Mouse (Mus musculus) heart, embryonic 12.5 days (tissue): ENCODE results near the gene Dcaf11. TPM values are rescaled to one million over a fixed set of nuclear protein-coding genes. Genes with fewer than 3 reads are reported as not detected.

Experiments
- ATAC-seq: fragments of 200-750 bp; cut with Nextera tagmentation; 2 replicates; pipeline ENCODE4 v1.8.0; 2017; ENCODE audit warnings: moderate TSS enrichment, moderate library complexity; ENCODE audit not compliant: insufficient number of reproducible peaks, low FRiP score
- H3K27ac ChIP-seq: fragments of 300-500 bp; sonication (generic); 2 replicates; pipeline ENCODE4 v1.5.1; 2016; ENCODE audit warnings: mild to moderate bottlenecking, moderate library complexity; ENCODE audit not compliant: poor library complexity, severe bottlenecking
- H3K27me3 ChIP-seq: fragments of 300-500 bp; sonication (generic); replicated peaks from 2 replicates; pipeline ENCODE4 v1.6.1; 2016; ENCODE audit warnings: mild to moderate bottlenecking, moderate library complexity
- H3K36me3 ChIP-seq: fragments of 300-500 bp; sonication (generic); 2 replicates; pipeline ENCODE4 v1.6.1; 2016; ENCODE audit warnings: mild to moderate bottlenecking, moderate library complexity
- H3K4me1 ChIP-seq: fragments of 300-500 bp; sonication (generic); replicated peaks from 2 replicates; pipeline ENCODE4 v1.6.1; 2016; ENCODE audit warnings: mild to moderate bottlenecking
- H3K4me2 ChIP-seq: fragments of 300-500 bp; sonication (generic); 2 replicates; pipeline ENCODE4 v1.6.1; 2016; ENCODE audit warnings: mild to moderate bottlenecking, moderate library complexity
- H3K4me3 ChIP-seq: fragments of 300-500 bp; sonication (generic); 2 replicates; pipeline ENCODE4 v1.5.1; 2016; ENCODE audit warnings: mild to moderate bottlenecking
- H3K9ac ChIP-seq: fragments of 300-500 bp; sonication (generic); 2 replicates; pipeline ENCODE4 v1.6.1; 2016; ENCODE audit warnings: mild to moderate bottlenecking, moderate library complexity
- H3K9me3 ChIP-seq: fragments of 300-500 bp; sonication (generic); replicated peaks from 2 replicates; pipeline ENCODE4 v1.6.1; 2016; ENCODE audit warnings: mild to moderate bottlenecking, moderate library complexity
- WGBS: fragments of 180-500 bp; shearing (Covaris S2); methylation state at CpG from one replicate; pipeline ENCODE4 v1.1.7; 2016; 5-methylcytosine and 5-hydroxymethylcytosine counted together
- polyA plus RNA-seq: library from polyadenylated mRNA; unstranded; fragments of >200 nt; fragmentation: Nextera tagmentation; extraction: Ambion mirVana; gene quantifications from 2 replicates; pipeline ENCODE4 v1.2.1, GENCODE M21; 2016

Gene Dcaf11
- polyA plus RNA-seq, 1 experiment from 2014 or later, result 78.7 TPM

GRCm38 (mm10) chr14:55527940-55528339 is 31.9 kb upstream of the Dcaf11 start:
- 22% methylated on average over 3 of the region's 3 CpGs for WGBS
- H3K36me3 ChIP-seq, result no peaks in the 10 kb centered on the region
- H3K27ac ChIP-seq, result no peak overlapping the region
- H3K9ac ChIP-seq, result no peak overlapping the region
- no peaks in the 10 kb centered on the region for H3K9me3 ChIP-seq
- ATAC-seq, result no peak
- no peak overlapping the region for H3K4me3 ChIP-seq
- H3K4me1 ChIP-seq, result peaks cover 12% of the 10 kb centered on the region
- H3K27me3 ChIP-seq, result peaks cover 39% of the 10 kb centered on the region
- H3K4me2 ChIP-seq, result no peak overlapping the region

DNA sequence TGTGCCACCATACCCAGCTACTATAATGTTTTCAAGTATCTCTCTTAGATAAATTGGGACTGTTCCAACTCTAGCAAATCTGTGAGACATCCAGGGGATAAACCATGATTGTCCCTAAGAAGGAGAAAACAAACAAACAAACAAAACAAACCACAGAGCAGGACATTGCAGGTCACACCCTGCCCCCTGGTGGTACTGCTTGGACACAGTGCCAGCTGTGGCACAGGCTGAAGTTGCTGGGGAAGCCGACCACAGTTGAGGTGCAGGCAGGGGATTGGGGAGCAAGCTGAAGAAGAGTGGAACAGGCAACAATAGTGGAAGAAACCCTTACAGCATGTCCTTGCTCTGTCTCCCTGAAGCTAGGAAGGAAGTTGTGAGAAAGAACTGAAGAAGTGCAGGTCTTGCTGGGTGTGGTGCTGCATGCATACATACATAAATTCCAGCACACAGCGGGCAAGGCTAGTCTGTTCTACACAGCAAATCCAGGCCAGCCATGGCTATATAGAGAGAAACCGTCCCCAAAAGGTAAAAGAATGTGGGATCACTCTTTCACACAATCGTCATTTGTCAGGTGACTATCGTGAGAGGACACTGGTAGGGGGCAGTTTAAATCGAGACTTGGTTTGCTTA is 23.6 kb upstream of the Dcaf11 start:
- ATAC-seq, result no peak
- Histone ChIP-seq H3K36me3 (no peaks in the 10 kb centered on the region), H3K27ac (no peak overlapping the region), H3K27me3 (no peaks in the 10 kb centered on the region), H3K4me1 (peaks cover 11% of the 10 kb centered on the region), H3K9ac (no peak overlapping the region), H3K4me2 (no peak overlapping the region), H3K9me3 (no peaks in the 10 kb centered on the region), H3K4me3 (no peak overlapping the region)
- WGBS, result 36% methylated on average over 6 of the region's 6 CpGs

- peak within 1 kb of the TSS; percentile 68 for H3K4me3 ChIP-seq
- WGBS, result under 1% methylated on average over 32 of the region's 32 CpGs
- H3K27ac ChIP-seq, result peak within 1 kb of the TSS; percentile 88
- peak; percentile 94 for ATAC-seq
- peaks cover 17% of the 10 kb centered on the region for H3K4me1 ChIP-seq
- peak within 1 kb of the TSS; percentile 77 for H3K9ac ChIP-seq
- no peaks in the 10 kb centered on the region for H3K27me3 ChIP-seq
- peaks cover 30% of the 10 kb centered on the region for H3K36me3 ChIP-seq
- peak within 1 kb of the TSS; percentile 84 for H3K4me2 ChIP-seq
- no peaks in the 10 kb centered on the region for H3K9me3 ChIP-seq
Measured at GRCm38 (mm10) chr14:55540067-55540786, 19.6 kb upstream of the Dcaf11 start, which contains the start of gene Pck2. Gene Pck2, plus strand, starts transcription at chr14:55540266.

DNA sequence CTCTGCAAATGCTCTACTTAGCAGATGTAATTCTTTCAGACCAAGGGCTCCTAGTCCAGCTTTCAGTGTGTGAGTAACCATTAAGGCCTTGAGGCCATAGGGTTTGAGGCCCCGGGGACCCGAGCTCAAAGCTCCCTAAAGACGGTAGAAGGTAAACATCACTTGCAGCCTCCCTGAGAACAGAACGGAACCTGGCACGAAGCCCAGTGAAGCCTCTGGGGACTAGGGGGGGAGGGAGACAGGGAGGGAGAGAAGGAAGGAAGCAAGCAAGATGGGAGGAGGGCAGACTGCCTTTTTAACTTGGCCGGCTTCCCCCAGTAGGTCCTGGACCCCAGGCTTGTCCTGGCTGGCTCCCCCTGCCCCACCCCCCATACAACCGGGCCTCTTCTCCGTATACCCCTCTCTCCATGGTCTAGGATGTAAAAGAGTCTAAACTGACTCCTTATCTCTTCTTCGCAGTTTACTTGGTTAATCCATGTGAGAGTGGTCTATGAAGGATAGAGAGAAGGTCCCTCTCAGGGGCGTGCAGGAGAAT is 19.0 kb upstream of the Dcaf11 start:
- Histone ChIP-seq H3K4me2 (peak overlapping the region; percentile 84), H3K27me3 (no peaks in the 10 kb centered on the region), H3K4me3 (peak overlapping the region; percentile 68), H3K36me3 (peaks cover 35% of the 10 kb centered on the region), H3K9me3 (no peaks in the 10 kb centered on the region), H3K4me1 (peaks cover 17% of the 10 kb centered on the region), H3K27ac (peak overlapping the region; percentile 88), H3K9ac (peak overlapping the region; percentile 77)
- peak; percentile 63 for ATAC-seq
- 4% methylated on average over 10 of the region's 10 CpGs for WGBS

- Histone ChIP-seq H3K27me3 (no peaks in the 10 kb centered on the region), H3K36me3 (peaks cover 48% of the 10 kb centered on the region), H3K4me3 (no peak overlapping the region), H3K9ac (no peak overlapping the region), H3K9me3 (no peaks in the 10 kb centered on the region), H3K27ac (no peak overlapping the region), H3K4me1 (peaks cover 17% of the 10 kb centered on the region), H3K4me2 (no peak overlapping the region)
- 93% methylated on average over 12 of the region's 12 CpGs for WGBS
- ATAC-seq, result no peak
Measured at GRCm38 (mm10) chr14:55542268-55542667, 17.5 kb upstream of the Dcaf11 start.

GRCm38 (mm10) chr14:55544334-55544733 is 15.5 kb upstream of the Dcaf11 start:
- H3K36me3 ChIP-seq, result peaks cover 68% of the 10 kb centered on the region
- H3K4me3 ChIP-seq, result no peak overlapping the region
- H3K9ac ChIP-seq, result no peak overlapping the region
- no peak overlapping the region for H3K27ac ChIP-seq
- H3K4me2 ChIP-seq, result no peak overlapping the region
- peaks cover 17% of the 10 kb centered on the region for H3K4me1 ChIP-seq
- no peaks in the 10 kb centered on the region for H3K27me3 ChIP-seq
- WGBS, result 83% methylated on average over 9 of the region's 9 CpGs
- no peaks in the 10 kb centered on the region for H3K9me3 ChIP-seq
- ATAC-seq, result no peak

GRCm38 (mm10) chr14:55550191-55550590 is 9.6 kb upstream of the Dcaf11 start:
- Histone ChIP-seq H3K4me2 (no peak overlapping the region), H3K36me3 (peaks cover 49% of the 10 kb centered on the region)
- WGBS, result 84% methylated on average over 6 of the region's 6 CpGs

GRCm38 (mm10) chr14:55551347-55551746 is 8.5 kb upstream of the Dcaf11 start:
- no peak for ATAC-seq
- no peaks in the 10 kb centered on the region for H3K9me3 ChIP-seq
- H3K4me3 ChIP-seq, result no peak overlapping the region
- H3K27me3 ChIP-seq, result no peaks in the 10 kb centered on the region
- peaks cover 38% of the 10 kb centered on the region for H3K36me3 ChIP-seq
- no peak overlapping the region for H3K4me2 ChIP-seq
- WGBS, result 66% methylated on average over 5 of the region's 5 CpGs
- H3K27ac ChIP-seq, result no peak overlapping the region
- no peak overlapping the region for H3K9ac ChIP-seq
- no peaks in the 10 kb centered on the region for H3K4me1 ChIP-seq

More at GRCm38 (mm10) chr14:55550191-55550590, 9.6 kb upstream of the Dcaf11 start:
- no peaks in the 10 kb centered on the region for H3K4me1 ChIP-seq
- no peak overlapping the region for H3K27ac ChIP-seq
- no peaks in the 10 kb centered on the region for H3K27me3 ChIP-seq
- no peak overlapping the region for H3K4me3 ChIP-seq
- H3K9me3 ChIP-seq, result no peaks in the 10 kb centered on the region
- H3K9ac ChIP-seq, result no peak overlapping the region
- no peak for ATAC-seq

DNA sequence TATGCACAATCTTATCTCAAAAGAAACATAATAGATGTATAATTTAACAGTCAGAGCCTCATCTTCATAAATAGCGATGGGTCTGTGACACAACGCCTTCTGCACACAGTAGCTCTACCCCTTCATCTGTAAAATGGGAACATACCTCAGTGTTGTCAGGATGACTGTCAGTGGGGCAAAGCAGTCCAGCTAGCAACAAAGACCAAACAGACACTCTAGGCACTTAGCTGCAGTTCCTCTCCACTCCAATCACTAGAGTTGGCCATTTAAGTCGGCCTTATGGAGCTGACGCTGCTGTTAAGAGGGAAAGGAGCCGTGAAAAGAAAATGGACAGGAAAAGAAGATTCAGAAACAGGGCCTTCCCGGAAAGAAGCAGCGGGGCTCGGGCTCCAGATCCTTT is 8.0 kb upstream of the Dcaf11 start:
- H3K27ac ChIP-seq, result no peak overlapping the region
- no peaks in the 10 kb centered on the region for H3K27me3 ChIP-seq
- H3K4me3 ChIP-seq, result no peak overlapping the region
- WGBS, result 89% methylated on average over 8 of the region's 8 CpGs
- peaks cover 35% of the 10 kb centered on the region for H3K36me3 ChIP-seq
- no peak overlapping the region for H3K4me2 ChIP-seq
- no peak overlapping the region for H3K9ac ChIP-seq
- no peak for ATAC-seq
- H3K4me1 ChIP-seq, result peaks cover 2% of the 10 kb centered on the region; the same call in 1 of the 2 replicates
- no peaks in the 10 kb centered on the region for H3K9me3 ChIP-seq

DNA sequence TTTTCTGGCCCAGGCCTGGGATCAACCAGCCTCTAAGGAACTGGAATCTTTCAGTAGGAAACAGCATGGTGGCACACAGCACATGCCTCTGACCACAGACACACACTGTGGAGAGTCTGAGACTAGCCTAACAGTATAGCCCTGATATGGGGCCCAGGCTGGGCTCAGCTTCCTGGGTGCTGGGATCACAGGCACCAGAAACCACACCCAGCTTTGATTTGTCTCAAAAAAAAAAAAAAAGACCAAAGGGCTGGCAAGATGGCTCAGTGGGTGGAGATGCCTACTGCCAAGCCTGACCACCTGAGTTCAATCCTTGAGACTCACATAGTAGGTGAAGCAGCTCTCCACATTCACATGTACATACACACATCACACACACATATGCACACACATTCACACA is 5.2 kb upstream of the Dcaf11 start:
- Histone ChIP-seq H3K27ac (no peak overlapping the region), H3K4me2 (no peak overlapping the region), H3K4me3 (no peak overlapping the region), H3K9ac (no peak overlapping the region), H3K9me3 (no peaks in the 10 kb centered on the region), H3K27me3 (no peaks in the 10 kb centered on the region), H3K4me1 (peaks cover 6% of the 10 kb centered on the region; the same call in 1 of the 2 replicates), H3K36me3 (peaks cover 7% of the 10 kb centered on the region)
- ATAC-seq, result no peak

DNA sequence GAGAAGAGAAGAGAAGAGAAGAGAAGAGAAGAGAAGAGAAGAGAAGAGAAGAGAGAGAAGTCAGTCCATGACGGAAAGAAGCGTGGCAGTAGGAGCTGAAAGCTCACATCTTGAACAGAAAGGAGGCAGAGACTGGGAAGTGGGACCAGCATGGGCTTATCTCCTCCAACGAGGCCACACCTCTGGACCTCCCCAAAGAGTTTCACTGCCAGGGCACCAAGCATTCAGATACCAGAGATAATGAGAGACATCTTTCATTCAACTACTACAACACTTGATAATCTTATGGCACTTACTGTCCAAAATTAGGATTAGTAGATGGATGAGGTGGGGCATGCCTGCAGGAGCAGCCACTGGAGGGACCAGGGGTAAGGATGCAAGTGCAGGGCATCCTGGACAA is 4.0 kb upstream of the Dcaf11 start:
- H3K27ac ChIP-seq, result no peak overlapping the region
- WGBS, result 58% methylated on average over 3 of the region's 3 CpGs
- no peak for ATAC-seq
- H3K27me3 ChIP-seq, result no peaks in the 10 kb centered on the region
- H3K9me3 ChIP-seq, result no peaks in the 10 kb centered on the region
- no peak overlapping the region for H3K4me3 ChIP-seq
- no peaks in the 10 kb centered on the region for H3K36me3 ChIP-seq
- no peak overlapping the region for H3K4me2 ChIP-seq
- H3K9ac ChIP-seq, result no peak overlapping the region
- peaks cover 6% of the 10 kb centered on the region; the same call in 1 of the 2 replicates for H3K4me1 ChIP-seq
